Mouse (Mus musculus) forebrain, embryonic 16.5 days (tissue): ENCODE results near the gene 1700024G13Rik. TPM values are rescaled to one million over a fixed set of nuclear protein-coding genes. Genes with fewer than 3 reads are reported as not detected.
A peak's percentile ranks its signal among the peaks of the same experiment; 100 is the strongest.
"Not testable (repeated sequence)": the region's sequence is repeated elsewhere in the genome, so short reads cannot be mapped to it uniquely, and the experiment has no call there.

ENCODE experiments used
- ATAC-seq: fragments of 200-750 bp; cut with Nextera tagmentation; 2 replicates; pipeline ENCODE4 v1.8.0; 2017; ENCODE audit warnings: mild to moderate bottlenecking, moderate library complexity
- H3K27ac ChIP-seq: fragments of 300-500 bp; sonication (generic); 2 replicates; pipeline ENCODE4 v1.5.1; 2014; ENCODE audit warnings: low read length, control low read depth
- H3K27me3 ChIP-seq: fragments of 300-500 bp; sonication (generic); replicated peaks from 2 replicates; pipeline ENCODE4 v1.6.1; 2014; ENCODE audit warnings: low read length; ENCODE audit not compliant: control insufficient read depth, insufficient read depth
- H3K36me3 ChIP-seq: fragments of 300-500 bp; sonication (generic); 2 replicates; pipeline ENCODE4 v1.6.1; 2014; ENCODE audit not compliant: control insufficient read depth, insufficient read depth
- H3K4me1 ChIP-seq: fragments of 300-500 bp; sonication (generic); replicated peaks from 2 replicates; pipeline ENCODE4 v1.6.1; 2014; ENCODE audit warnings: low read length; ENCODE audit not compliant: control insufficient read depth, insufficient read depth
- H3K4me2 ChIP-seq: fragments of 300-500 bp; sonication (generic); 2 replicates; pipeline ENCODE4 v1.6.1; 2014; ENCODE audit warnings: mild to moderate bottlenecking, low read length, control low read depth
- H3K4me3 ChIP-seq: fragments of 300-500 bp; sonication (generic); replicated peaks from 2 replicates; pipeline ENCODE4 v1.5.1; 2014; ENCODE audit warnings: mild to moderate bottlenecking, low read length, control low read depth
- H3K9ac ChIP-seq: fragments of 300-500 bp; sonication (generic); replicated peaks from 2 replicates; pipeline ENCODE4 v1.6.1; 2014; ENCODE audit warnings: low read depth, low read length, control low read depth
- H3K9me3 ChIP-seq: fragments of 300-500 bp; sonication (generic); 2 replicates; pipeline ENCODE4 v1.6.1; 2016; ENCODE audit warnings: low read length; ENCODE audit not compliant: control insufficient read depth
- WGBS: fragments of 180-500 bp; shearing (Covaris S2); extraction: QIAGEN DNeasy Blood & Tissue Kit; methylation state at CpG from one replicate; pipeline ENCODE4 v1.1.7; 2014; 5-methylcytosine and 5-hydroxymethylcytosine counted together
- polyA plus RNA-seq: library from polyadenylated mRNA; unstranded; fragments of >200 nt; fragmentation: Nextera tagmentation; extraction: Ambion mirVana; gene quantifications from 2 replicates; pipeline ENCODE4 v1.2.1, GENCODE M21; 2015

1700024G13Rik gene
- 0.68 and 0.70 TPM in 2 replicates for polyA plus RNA-seq

DNA sequence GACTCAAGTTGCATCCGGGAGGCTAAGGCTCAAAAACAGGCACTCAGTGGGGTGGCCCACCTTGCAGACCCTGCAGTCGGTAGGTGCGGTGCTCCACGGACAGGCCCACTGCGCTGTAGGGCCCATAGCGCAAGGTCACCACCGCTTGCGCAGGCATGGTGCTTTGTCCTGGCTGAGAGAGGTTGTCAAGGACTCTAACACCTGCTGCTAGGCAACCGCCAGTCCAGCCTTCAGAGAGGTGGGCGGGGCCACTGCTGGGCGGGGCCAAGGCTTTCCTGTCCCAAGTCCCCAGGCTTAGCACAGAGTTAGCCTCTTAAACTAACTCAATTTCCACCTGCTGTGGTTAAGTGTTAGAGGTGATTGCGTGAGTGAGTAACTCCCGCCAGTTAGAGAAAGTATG lies at the start of gene 1700024G13Rik:
1700024G13Rik (minus strand) TSS at position 196 of the 400 bp plus-strand sequence.
- no peak within 1 kb of the TSS for H3K9ac ChIP-seq
- no peaks in the 10 kb centered on the region for H3K27me3 ChIP-seq
- no peaks in the 10 kb centered on the region for H3K36me3 ChIP-seq
- peak; percentile 59 for ATAC-seq
- no peaks in the 10 kb centered on the region for H3K4me1 ChIP-seq
- peak within 1 kb of the TSS; percentile 18; the same call in 1 of the 2 replicates for H3K4me2 ChIP-seq
- WGBS: 3% methylated on average over 13 of the region's 13 CpGs
- no peak within 1 kb of the TSS for H3K27ac ChIP-seq
- H3K4me3 ChIP-seq: no peak within 1 kb of the TSS
- no peaks in the 10 kb centered on the region for H3K9me3 ChIP-seq

DNA sequence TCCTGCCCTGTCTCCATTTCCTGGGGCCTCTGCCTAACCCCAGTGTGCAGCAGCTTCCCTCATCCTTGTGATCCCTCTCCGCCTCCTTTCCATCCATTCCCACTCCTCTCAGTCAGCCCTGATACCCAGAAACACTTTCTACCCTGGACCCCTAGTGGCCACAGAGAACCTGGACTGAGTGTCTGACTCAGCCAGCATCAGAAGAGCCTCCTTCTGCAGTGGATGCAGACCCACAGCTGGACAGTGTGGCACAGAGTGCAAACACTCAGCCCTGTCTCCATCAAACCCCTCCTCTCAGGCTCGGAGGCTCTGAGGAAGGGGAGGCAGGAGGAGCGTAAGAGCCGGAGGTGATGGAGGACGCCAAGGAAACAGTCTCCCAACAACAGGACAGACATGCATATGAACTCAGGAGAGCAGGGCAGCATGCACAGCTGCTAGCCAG lies 49.2 kb upstream of the 1700024G13Rik start:
- no peak overlapping the region for H3K4me2 ChIP-seq
- no peak for ATAC-seq

DNA sequence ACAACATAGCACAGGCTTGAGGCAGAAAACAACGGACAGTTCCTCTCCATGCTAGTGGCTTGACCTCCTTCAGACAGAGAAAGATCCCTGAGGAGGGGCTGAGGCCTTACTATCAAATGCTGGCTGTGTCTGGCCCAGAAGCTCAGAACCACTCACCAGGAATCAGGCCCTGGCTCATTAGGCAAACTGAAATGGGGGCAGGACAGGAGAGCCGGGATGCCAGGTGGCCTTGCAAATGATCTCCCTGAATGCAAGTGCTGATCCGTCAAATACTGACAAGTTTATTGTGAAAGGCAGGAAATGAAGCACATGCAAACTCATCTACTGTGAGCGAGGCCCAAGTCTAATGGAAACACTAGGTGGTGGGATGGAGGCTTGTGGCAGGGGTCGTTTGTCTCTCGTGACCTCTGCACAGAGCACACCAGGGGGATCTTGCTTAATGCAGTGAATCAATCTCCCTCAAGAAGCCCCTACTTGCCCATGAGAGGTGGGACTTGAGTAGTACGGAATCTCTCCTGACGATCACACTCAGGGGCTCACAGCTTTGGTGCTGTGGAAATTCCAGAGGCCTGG lies 40.9 kb upstream of the 1700024G13Rik start:
- no peaks in the 10 kb centered on the region for H3K36me3 ChIP-seq
- H3K4me3 ChIP-seq: no peak overlapping the region
- H3K9me3 ChIP-seq: no peaks in the 10 kb centered on the region
- no peak overlapping the region for H3K4me2 ChIP-seq
- no peaks in the 10 kb centered on the region; the same call in 1 of the 2 replicates for H3K4me1 ChIP-seq
- 20% methylated on average over 8 of the region's 8 CpGs for WGBS
- H3K27ac ChIP-seq: no peak overlapping the region
- no peak for ATAC-seq
- no peak overlapping the region for H3K9ac ChIP-seq
- H3K27me3 ChIP-seq: 0 out of 2 replicates have a peak, but pooled peaks cover 4% of the 10 kb centered on the region

More for the DNA sequence above, 49.2 kb upstream of the 1700024G13Rik start:
- 35% methylated on average over 5 of the region's 5 CpGs for WGBS
- H3K27ac ChIP-seq: no peak overlapping the region
- no peak overlapping the region for H3K9ac ChIP-seq
- no peaks in the 10 kb centered on the region for H3K36me3 ChIP-seq
- peaks cover 12% of the 10 kb centered on the region for H3K4me1 ChIP-seq
- no peaks in the 10 kb centered on the region for H3K27me3 ChIP-seq
- H3K4me3 ChIP-seq: no peak overlapping the region
- no peaks in the 10 kb centered on the region for H3K9me3 ChIP-seq

DNA sequence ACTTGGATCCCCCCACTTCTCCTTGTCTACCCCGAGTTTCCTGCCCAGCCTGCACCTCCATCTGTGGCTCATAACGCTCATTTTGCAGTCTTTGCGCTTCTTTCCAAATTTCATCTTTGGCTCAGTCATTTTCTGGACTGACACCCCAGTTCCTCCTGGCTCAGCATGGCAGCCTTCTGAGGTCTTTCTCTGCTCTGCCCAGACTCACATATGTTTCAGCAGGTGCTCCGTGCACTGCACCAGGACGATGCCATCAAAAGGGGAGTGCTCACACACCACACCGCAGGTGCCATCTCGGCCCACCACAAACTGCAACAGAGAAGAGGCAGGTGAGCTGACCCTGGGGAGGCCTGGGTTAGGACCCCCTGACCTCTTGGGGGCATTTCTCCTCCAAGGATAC lies 35.8 kb upstream of the 1700024G13Rik start:
- no peaks in the 10 kb centered on the region for H3K9me3 ChIP-seq

DNA sequence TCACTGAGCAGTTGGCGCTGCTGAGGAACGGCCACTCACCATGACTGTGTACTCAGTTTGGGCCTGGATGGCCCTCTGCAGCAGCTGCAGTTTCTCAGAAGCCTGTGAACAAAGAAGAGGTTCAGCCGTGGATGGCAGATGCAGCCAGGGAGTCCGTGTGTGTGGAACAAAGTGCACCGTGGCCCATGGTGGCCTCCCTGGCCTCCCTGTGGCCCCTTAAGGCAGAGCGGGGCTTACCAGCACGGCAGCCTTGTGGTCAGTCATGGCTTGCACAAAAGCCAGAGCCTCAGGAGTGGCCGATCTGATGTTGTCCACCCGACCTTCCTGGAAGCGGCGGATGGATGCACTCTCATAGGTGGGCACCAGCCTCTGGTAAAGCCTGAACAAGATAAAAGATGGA lies 30.6 kb upstream of the 1700024G13Rik start:
- H3K9ac ChIP-seq: no peak overlapping the region
- no peaks in the 10 kb centered on the region for H3K27me3 ChIP-seq
- H3K9me3 ChIP-seq: peaks cover 6% of the 10 kb centered on the region
- H3K27ac ChIP-seq: no peak overlapping the region
- no peaks in the 10 kb centered on the region for H3K36me3 ChIP-seq
- H3K4me3 ChIP-seq: no peak overlapping the region
- no peak overlapping the region for H3K4me2 ChIP-seq
- no peak for ATAC-seq
- 84% methylated on average over 11 of the region's 11 CpGs for WGBS
- H3K4me1 ChIP-seq: no peaks in the 10 kb centered on the region; the same call in 1 of the 2 replicates

More for the DNA sequence above, 35.8 kb upstream of the 1700024G13Rik start:
- H3K4me1 ChIP-seq: no peaks in the 10 kb centered on the region; the same call in 1 of the 2 replicates
- H3K27me3 ChIP-seq: 0 out of 2 replicates have a peak, but pooled peaks cover 4% of the 10 kb centered on the region
- no peak overlapping the region for H3K27ac ChIP-seq
- H3K9ac ChIP-seq: no peak overlapping the region
- WGBS: 66% methylated on average over 7 of the region's 7 CpGs
- H3K4me2 ChIP-seq: no peak overlapping the region
- no peak overlapping the region for H3K4me3 ChIP-seq
- peak; percentile 72 for ATAC-seq
- no peaks in the 10 kb centered on the region for H3K36me3 ChIP-seq

DNA sequence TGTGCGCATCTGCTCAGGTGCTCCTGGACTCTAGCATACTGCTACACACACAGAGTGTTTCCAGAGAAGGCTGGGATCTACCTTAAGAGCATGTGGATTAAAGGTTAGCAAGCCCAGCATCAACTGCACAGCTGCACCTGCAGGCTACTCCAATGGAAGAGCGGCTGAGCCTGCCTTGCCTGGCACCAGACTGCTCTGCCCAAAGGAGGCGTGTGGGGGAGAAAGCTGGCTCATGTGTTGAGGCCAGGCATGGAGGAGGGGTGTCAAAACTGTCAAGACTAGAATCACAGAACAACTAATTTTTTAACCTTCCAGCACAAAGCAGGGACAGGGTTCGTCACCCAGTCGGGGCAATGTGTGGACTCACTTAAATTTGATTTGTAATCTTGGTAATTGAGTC lies 23.9 kb upstream of the 1700024G13Rik start:
- Histone ChIP-seq H3K27me3 (no peaks in the 10 kb centered on the region), H3K36me3 (no peaks in the 10 kb centered on the region), H3K4me2 (no peak overlapping the region), H3K9ac (no peak overlapping the region), H3K4me1 (no peaks in the 10 kb centered on the region), H3K9me3 (peaks cover 3% of the 10 kb centered on the region), H3K27ac (no peak overlapping the region), H3K4me3 (no peak overlapping the region)
- ATAC-seq: no peak
- 82% methylated on average over 5 of the region's 5 CpGs for WGBS

DNA sequence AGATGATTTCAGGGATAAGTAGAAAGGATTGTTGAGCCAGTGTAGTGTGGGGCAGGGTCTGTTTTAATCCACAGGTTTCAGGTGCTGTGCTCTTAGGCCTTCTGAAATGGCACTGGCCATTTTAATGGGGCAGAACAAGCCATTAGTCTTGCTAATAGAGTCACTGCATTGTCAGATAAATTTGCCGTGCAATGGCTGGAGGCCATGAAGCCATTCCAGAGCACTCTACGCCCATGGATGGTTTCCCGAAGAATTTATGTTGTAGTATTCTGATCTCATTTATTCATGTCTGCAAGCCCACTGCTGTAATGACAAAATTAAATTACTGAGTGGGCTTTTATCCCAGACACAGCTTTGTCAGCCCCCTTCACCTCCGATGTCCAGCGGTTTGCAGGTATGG lies 21.9 kb upstream of the 1700024G13Rik start:
- Histone ChIP-seq H3K27ac (no peak overlapping the region), H3K27me3 (no peaks in the 10 kb centered on the region), H3K4me3 (no peak overlapping the region), H3K9me3 (no peaks in the 10 kb centered on the region), H3K4me1 (no peaks in the 10 kb centered on the region), H3K9ac (no peak overlapping the region), H3K36me3 (no peaks in the 10 kb centered on the region), H3K4me2 (no peak overlapping the region)
- no peak for ATAC-seq
- WGBS: 92% methylated on average over 5 of the region's 5 CpGs

DNA sequence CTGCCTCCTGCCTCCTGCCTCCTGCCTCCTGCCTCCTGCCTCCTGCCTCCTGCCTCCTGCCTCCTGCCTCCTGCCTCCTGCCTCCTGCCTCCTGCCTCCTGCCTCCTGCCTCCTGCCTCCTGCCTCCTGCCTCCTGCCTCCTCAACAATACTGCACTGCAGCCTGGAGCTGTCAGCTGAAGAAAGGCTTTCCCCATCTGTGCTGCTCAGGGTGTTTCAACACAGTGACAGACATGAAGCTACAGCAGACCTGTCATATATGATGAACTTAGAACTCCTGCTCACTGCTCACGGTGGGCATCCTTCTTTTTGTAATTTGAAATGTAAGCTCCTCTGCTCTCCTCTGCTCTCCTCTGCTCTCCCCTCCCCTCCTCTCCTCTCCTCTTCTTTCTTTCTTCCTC lies 17.2 kb upstream of the 1700024G13Rik start:
- not testable (repeated sequence) for H3K4me3 ChIP-seq, H3K27me3 ChIP-seq, H3K4me1 ChIP-seq, H3K4me2 ChIP-seq, H3K9ac ChIP-seq, H3K36me3 ChIP-seq, H3K27ac ChIP-seq, H3K9me3 ChIP-seq
- WGBS: 32% methylated on average over 1 of the region's 1 CpGs
- ATAC-seq: peak; percentile 63; the same call in 1 of the 2 replicates

DNA sequence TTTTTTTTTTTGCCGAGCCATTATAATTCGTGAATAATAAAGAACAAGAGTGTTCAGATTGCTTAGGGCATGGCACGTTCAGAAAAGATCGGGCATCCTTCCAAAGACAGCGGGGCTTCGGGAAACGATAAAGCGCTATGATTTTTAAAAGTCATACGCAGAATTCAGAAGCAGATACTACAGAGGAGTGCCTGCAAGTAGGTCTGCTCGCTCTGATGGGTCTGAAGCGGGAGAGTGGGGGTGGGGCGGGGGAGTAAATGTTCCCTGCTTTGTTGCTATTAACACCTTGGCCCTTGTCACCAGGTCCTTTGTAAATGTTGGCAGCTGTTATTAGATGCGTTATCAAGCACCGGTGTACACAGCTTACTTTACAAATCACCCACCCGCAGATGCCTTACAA lies 6.6 kb downstream of the 1700024G13Rik start:
- H3K4me3 ChIP-seq: no peak overlapping the region
- H3K27me3 ChIP-seq: no peaks in the 10 kb centered on the region; the same call in 1 of the 2 replicates
- H3K9ac ChIP-seq: no peak overlapping the region
- no peaks in the 10 kb centered on the region for H3K36me3 ChIP-seq
- H3K4me2 ChIP-seq: peak overlapping the region; percentile 16; the same call in 1 of the 2 replicates
- peaks cover 13% of the 10 kb centered on the region for H3K4me1 ChIP-seq
- H3K9me3 ChIP-seq: no peaks in the 10 kb centered on the region
- WGBS: 25% methylated on average over 15 of the region's 15 CpGs
- no peak for ATAC-seq
- H3K27ac ChIP-seq: no peak overlapping the region
